Mouse (Mus musculus): ENCODE results near the gene 1700029F12Rik.
A peak's percentile ranks its signal among the peaks of the same experiment; 100 is the strongest.

Gene 1700029F12Rik

DNA sequence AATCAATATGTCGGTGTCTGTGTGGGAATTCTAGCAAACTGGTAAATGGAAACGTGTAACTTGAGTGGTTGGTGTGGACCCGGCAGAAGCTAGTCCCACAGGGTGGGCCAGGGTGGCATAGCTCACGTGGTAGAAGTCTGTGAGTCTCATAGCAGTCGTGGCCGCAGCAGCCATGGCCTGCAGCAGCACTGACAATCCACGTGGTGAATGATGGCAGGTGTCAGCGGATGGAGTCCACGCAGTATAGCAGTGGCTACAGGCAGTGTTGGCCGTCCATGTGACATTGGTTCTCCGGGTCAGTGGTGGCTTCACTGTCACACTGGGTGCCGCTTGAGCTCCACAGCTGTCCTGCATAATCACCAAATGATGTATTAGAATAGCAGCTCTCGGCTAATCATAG lies 4.1 kb downstream of the 1700029F12Rik start:
- no peak for DNase-seq (ENCODE audit: low spot score in 2 of 2)

- DNase-seq (ENCODE audit: low spot score in 2 of 2), result no peak
These were observed 12.3 kb downstream of the 1700029F12Rik start for GRCm38 (mm10) chr13:97021906-97022305.

DNA sequence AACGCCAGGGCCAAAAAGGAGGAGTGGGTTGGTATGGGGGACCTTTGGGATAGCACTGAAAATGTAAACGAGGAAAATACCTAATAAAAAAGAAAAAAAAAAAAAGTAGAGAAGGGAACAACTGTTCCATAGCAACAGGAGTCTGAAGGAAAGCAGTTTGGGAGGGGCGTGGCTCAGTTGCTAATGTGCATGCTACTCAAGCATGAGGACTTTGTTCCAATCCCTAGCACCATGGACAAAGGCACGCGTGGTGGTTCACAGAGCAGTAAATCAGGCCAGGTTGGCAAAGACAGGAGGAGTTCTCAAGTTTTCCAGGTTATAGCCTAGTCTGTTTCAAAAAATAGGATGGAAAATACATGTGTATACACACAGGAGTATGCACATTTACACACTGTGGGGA lies 14.0 kb downstream of the 1700029F12Rik start:
- no peak for DNase-seq (ENCODE audit: low spot score in 2 of 2)

DNA sequence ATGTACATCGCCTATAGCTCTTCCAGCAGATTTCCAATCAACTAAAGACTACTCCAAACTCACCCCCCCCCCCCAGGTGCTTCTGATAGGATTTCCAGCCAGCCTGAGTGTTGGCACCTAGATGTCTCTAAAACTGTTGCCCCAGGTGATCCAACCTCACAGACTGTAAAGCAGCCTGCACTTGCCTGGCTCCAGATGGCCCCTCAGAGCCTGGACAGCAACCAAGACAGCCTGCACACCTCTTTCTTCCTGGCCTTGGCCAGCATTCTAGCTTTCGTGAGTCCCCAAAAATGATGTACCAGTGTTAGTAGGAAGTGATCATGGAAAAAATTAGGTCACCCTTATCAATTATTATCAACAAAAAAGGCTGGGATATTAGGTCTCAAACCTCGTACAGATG lies 16.5 kb downstream of the 1700029F12Rik start:
- peak in 1 of 2 experiments; percentile 7 for DNase-seq (ENCODE audit: low spot score in 2 of 2)

DNA sequence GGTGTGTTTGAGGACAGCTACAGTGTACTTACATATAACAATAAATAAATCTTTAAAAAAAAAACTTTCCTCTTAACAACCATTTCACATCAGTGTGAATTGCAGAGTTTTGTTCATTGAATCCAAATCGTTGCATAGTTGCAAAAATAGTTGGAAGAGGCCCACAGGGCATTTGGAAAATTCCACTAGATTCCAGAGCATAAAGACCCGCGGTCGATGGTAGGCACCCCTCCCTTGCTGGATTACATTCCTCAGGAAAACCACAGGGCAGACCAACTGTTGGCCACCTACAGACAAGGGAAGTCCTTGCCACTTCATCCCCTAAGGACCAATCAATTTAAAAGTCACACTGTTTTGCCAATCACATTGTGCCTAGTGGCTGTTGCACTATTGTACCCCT lies 19.8 kb downstream of the 1700029F12Rik start:
- no peak for DNase-seq (ENCODE audit: low spot score in 2 of 2)

DNA sequence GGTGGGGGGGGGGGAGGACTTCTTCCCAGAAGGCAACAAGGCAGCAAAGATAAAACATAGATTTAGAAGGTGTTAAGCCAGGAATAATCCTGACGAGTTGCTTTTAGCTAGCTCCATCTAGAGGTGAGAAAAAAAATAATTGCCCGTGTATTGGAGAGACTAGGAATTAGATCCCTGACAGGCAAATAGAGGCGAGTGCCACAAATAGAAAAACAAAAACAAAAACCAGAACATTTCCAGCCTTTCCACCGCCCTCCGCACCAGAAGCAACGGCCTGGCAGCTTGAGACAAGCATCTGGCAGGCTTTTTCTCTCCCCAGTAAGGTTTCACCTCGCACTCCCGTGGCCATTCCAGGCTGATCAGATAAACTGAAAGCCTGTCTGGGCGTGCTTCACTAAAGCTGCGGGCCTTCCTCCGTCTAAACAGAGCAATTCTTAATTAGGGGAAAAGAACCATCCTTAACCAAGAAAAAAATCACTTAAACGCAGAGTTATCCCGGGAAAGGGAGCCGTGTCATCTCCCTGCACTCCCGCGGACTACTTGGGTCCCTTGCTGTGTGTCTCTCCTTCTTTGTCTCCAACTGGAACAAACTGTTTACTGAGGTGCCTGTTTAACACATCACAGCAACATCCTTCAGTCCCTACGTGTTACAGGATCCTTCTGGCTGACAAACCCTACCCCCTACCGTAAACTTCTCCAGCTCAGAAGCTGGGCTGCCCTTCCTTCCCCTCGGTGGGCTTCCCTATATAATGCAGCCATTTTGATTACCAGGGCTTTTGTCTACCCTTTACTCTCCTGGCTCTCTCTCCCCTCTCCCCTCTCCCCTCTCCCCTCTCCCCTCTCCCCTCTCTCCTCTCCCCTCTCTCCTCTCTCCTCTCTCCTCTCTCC lies 25.7 kb downstream of the 1700029F12Rik start:
- peak in 1 of 2 experiments; percentile 15 for DNase-seq (ENCODE audit: low spot score in 2 of 2)

GRCm38 (mm10) chr13:97007501-97008265 lies 26.5 kb downstream of the 1700029F12Rik start:
- DNase-seq (ENCODE audit: low spot score in 2 of 2), result peak in 1 of 2 experiments; percentile 20

DNA sequence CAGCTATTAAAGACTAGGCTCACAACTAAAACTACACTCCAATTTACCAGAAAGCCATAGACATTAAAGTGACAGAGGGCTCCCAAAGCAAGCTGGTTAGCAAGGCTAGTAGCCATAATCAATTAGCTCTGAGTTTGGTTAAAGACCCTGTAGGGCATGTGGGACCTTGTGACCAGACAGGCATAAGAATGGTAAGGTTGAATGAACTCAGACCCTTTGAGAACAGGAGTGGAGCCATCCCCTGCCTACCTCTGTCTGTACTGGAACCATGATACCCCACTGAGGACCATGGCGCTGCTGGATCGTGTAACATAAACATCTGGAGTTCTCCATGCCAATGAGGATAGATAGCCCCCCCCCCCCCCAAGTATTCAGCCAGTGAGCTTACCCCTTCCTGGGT lies 27.4 kb downstream of the 1700029F12Rik start:
- DNase-seq (ENCODE audit: low spot score in 2 of 2), result no peak

DNA sequence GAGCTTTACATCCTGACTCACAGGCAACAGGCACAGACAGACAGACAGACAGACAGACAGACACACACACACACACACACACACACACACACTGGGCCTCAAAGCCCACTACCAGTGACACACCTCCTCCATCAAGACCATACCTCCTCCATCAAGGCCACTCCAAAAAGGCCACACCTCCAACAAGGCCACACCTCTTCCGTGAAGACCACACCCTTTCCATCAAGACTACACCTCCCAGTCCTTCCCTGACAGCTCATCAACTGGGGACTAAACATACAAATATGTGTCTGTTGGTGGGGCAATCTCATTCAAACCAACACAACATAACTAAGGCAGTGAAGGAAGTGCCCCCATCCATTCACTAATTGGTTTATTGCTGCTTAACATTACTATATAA lies 37.1 kb downstream of the 1700029F12Rik start:
- DNase-seq (ENCODE audit: low spot score in 2 of 2), result no peak

DNA sequence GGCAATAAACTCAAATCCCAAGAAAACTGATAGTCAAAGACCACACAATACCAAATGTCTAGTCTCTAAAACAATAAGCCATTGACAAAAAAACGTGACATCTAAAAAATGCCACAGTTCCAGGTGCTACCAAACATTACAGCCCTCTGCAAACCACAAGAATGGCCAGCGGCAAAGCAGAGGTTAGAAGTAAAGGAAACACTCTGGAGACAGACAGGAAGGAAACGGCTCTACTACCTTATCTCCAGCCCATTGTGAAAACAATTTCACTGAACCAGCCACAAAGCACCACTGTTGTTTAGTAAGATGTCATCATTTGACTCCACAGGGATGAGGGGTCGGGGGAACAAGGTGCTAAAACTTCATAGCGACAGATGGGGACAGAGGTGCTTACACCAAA lies 38.9 kb downstream of the 1700029F12Rik start:
- DNase-seq (ENCODE audit: low spot score in 2 of 2), result no peak

GRCm38 (mm10) chr13:96993291-96993989 lies 40.7 kb downstream of the 1700029F12Rik start:
- no peak for DNase-seq (ENCODE audit: low spot score in 2 of 2)

DNA sequence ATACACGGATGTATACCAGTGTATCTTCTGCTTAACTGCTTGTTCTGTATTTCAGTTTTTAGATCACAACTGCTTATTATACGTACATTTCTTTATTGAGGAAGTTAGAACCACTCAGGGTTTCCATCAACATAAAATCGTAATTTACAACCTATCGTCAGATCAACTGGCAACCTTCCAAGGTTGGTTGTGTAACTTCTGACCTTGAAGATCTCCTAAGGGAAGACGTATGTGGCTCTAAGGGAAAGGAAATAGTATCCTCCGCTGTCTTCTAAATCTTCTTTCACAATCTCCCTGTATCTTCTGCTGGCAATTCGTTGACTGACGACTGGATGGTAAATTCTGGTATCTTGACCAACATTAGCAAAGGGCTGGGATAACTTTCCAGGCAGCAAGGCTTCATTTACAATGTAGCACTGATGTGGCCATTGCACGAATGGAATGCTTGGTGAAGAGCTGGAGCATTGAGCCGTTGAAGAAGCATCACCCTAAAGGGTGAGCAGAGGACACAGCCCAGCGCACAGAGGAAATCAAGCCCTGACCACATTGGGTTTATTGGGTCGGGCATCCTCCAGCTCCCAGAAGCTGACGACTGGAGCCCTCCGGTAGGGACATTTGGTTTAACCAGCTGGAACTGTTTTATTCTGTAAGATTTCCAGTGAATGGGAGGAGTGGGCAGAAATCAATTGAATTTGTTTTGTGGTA lies 43.4 kb downstream of the 1700029F12Rik start:
- no peak for DNase-seq (ENCODE audit: low spot score in 2 of 2)

DNA sequence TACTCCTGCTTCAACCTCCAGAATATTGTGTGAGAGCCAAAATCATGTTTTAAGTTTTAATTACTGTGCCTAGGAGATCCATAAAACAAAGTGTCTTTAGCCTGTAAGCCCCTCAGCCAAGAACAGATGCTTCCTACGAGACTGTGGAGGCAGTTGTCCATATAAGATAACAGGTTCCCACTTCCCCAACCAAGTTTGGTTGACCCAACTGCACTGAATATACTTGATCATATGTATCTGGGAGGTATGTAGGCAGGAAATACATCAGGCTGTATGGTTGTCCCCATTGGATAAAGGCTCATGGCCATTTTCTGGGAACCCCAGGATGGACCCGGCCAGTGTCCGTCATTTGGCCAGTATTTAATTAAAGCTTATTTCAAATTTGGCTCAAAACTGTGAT lies 44.1 kb downstream of the 1700029F12Rik start:
- DNase-seq (ENCODE audit: low spot score in 2 of 2), result no peak

DNA sequence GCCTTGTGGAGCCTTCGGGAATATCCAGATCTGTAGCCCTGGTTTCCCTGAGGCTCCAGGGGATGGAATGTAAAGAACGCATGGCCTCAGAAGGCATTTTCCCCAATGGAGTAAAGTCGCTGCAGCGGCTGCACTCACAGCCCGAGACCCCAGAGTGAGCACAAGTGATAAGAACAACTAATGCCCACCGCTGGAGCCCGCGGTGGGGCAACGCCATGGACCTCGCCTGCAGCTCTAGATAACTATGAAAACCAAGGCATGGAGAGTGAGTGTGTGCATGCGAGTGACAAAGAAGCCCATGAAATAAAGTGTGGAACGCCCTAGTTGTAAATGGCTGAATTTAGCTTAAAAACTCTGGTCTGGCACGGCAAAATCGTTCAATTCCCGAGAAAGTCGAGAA lies 45.0 kb downstream of the 1700029F12Rik start:
- no peak for DNase-seq (ENCODE audit: low spot score in 2 of 2)

DNA sequence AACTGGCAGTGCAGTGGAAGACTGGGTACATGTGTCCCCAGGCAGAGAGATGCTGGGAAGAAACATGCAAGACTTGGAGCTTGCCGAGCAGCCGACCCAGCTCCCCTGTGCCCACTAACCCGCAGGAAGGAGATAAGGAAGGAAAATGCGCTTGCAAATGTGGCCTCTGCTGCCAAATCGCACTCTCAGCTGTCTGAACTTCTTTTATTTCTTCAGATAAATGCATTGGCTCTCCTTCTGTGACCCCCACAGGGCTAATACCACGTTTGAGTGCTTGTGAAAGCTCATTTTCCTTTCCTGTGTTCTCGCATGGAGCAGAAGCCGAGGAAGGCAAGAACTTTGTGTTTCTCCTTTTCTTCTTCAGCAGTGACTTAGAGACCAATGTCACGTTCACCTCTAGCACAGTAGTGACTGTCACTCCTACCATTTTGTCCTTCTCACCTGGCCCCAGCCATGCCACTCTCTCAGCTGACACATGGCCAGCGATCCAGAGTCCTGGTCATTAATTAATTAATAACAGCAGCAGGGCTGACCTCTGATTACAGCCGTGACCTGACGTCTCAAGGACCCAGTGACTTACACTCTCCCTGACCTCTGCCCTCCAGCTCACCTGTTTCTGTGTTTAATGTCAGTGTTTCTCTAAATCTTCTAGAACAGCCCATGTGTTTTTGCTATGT lies 48.4 kb downstream of the 1700029F12Rik start:
- DNase-seq (ENCODE audit: low spot score in 2 of 2), result no peak

DNA sequence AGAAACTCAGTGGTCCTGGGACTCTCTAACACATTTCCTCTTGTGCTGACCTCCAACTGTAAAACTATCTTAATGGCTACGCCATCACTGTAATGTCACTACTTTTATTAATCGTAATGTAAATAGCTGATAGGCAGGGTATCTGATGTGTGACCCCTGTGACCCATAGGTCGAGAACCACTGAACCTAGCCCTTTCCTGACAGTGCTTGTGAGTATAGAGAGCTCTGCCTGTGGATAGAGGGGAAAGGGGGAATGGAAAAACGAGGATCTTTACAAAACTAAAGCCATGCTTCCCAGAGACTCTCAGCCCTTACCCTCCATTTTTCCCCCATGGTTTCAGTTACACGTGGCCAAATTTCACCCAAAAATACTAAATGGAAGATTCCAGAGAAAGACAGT lies 49.5 kb downstream of the 1700029F12Rik start:
- DNase-seq (ENCODE audit: low spot score in 2 of 2), result no peak

DNA sequence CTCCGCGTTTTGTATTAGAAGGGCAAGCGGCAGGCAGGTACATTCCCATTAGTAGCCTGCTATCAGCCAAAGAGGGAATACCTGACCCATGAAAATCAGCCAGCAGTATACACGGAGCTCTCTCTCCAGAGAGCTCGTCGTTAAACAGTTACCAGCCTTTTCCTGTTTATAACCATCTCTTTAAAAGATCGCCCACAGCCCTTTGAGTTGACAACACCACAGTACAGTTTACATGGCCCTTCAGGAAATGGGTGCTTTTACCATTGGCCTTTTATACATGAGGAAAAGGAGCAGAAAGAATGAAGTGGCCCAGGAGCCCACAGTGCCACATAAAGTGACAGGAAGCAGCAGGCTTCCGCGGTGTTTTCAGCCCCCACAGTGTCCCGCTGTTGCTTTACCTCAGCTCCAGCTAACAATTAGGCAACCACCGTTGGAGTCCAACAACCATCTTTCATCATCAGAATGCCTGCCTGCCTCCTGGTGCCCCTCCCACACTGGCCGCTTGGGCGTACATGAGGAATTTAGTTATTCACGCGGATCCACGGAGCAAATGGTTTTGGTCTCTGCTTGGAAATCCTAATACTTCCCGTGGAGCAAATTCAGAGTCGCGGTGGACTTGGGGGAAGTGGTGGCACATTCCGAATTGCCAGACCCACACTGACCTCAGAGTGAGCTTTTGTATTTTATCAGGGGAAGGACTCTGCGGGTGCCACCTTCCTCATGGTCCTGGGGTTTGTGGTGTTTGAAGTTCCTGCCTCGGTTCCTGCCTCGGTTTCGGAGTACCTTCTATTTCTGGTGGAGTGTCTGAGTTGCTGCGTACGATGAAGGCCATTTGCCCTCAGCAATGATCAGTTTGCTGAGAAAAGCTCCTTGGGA lies 50.7 kb downstream of the 1700029F12Rik start:
- no peak for DNase-seq (ENCODE audit: low spot score in 2 of 2)

- DNase-seq (ENCODE audit: low spot score in 2 of 2), result no peak
These were observed 53.6 kb downstream of the 1700029F12Rik start for GRCm38 (mm10) chr13:96980561-96980960.

DNA sequence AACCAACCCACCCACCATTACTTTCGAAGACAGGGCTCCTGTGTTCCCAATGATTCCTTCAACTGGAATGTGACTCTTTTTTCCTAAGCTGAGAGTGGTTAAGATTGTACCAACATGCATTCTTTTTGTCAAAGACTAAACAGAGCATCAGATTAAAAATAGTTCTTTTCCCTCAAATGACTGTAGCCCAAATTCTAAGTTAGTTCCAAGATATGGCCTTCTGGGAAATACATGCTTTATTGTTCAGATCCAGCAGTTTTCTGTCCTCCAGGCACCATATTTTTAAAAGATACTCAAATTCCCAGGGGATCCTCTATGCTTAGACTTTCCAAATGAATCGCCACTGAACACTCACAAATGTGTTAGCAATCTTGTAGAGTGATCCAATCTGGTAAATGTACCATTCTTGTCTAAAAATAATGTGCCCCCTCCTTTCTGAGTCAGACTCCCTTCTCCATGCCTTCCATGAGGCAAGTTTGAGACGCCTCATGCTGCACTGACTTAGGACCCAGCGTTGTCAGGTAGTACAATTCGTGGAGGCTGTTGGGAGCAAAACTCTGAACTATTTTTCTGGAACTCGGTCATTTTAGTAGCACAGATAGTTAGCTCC lies 57.1 kb downstream of the 1700029F12Rik start:
- DNase-seq (ENCODE audit: low spot score in 2 of 2), result no peak

DNA sequence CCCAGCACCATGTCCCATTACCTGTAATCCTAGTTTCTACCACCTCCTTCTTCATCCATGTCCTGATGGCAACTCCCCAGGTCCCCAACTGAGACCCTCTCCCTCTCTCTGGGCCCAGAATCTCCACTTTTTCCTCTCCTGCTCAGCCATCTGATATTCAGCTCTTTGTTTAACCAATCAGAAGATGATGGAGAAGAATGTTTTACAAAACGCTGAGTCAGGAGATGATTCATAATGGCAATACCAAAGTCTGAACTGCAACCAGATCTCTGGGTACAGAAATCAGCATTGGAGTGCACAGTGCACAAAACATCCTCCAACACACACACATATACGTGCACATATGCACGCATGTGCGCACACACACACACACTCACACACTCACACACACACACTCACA lies 60.8 kb downstream of the 1700029F12Rik start:
- no peak for DNase-seq (ENCODE audit: low spot score in 2 of 2)
